Mouse (Mus musculus) heart, embryonic 14.5 days (tissue): ENCODE measurements around the gene Dhrs1. TPM values are rescaled to one million over a fixed set of nuclear protein-coding genes. Genes with fewer than 3 reads are reported as not detected.

Experiments used
- ATAC-seq: fragments of 200-750 bp; cut with Nextera tagmentation; 2 replicates; pipeline ENCODE4 v1.8.0; 2017; ENCODE audit warnings: low read depth, moderate TSS enrichment; ENCODE audit not compliant: insufficient number of reproducible peaks, insufficient read depth, low FRiP score
- H3K27ac ChIP-seq, 2 experiments: fragments of 200-500 bp in 1 of 2; fragments of 300-500 bp in 1 of 2; sonication (generic) in 1 of 2; replicated peaks in 1 of 2; 2 replicates each; pipeline ENCODE4 v1.5.1; 2012 to 2014; ENCODE audit warnings: low read depth in 2 of 2, low read length in 2 of 2, control low read depth in 1 of 2, mild to moderate bottlenecking in 1 of 2, mixed read lengths in 1 of 2; ENCODE audit not compliant: control insufficient read depth in 1 of 2, insufficient read depth in 1 of 2
- H3K27me3 ChIP-seq: fragments of 300-500 bp; sonication (generic); 2 replicates; pipeline ENCODE4 v1.6.1; 2014; ENCODE audit warnings: mild to moderate bottlenecking, low read length, control low read depth; ENCODE audit not compliant: control insufficient read depth, insufficient read depth
- H3K36me3 ChIP-seq: fragments of 300-500 bp; sonication (generic); 2 replicates; pipeline ENCODE4 v1.6.1; 2014; ENCODE audit warnings: mild to moderate bottlenecking, control low read depth, low read length, mixed read lengths; ENCODE audit not compliant: control insufficient read depth, insufficient read depth
- H3K4me1 ChIP-seq, 2 experiments: fragments of 200-500 bp in 1 of 2; fragments of 300-500 bp in 1 of 2; sonication (generic) in 1 of 2; 2 replicates each; pipeline ENCODE4 v1.6.1; 2012 to 2014; ENCODE audit warnings: low read length in 2 of 2, control low read depth in 1 of 2, mixed read lengths in 1 of 2; ENCODE audit not compliant: control insufficient read depth in 2 of 2, insufficient read depth in 2 of 2
- H3K4me2 ChIP-seq: fragments of 300-500 bp; sonication (generic); 2 replicates; pipeline ENCODE4 v1.6.1; 2014; ENCODE audit warnings: mild to moderate bottlenecking, low read length
- H3K4me3 ChIP-seq, 2 experiments: fragments of 200-500 bp in 1 of 2; fragments of 300-500 bp in 1 of 2; sonication (generic) in 1 of 2; 2 replicates each; pipeline ENCODE4 v1.5.1; 2012 to 2014; ENCODE audit warnings: low read length in 2 of 2, mild to moderate bottlenecking in 2 of 2, control low read depth in 1 of 2, low read depth in 1 of 2, moderate library complexity in 1 of 2; ENCODE audit not compliant: control insufficient read depth in 1 of 2, insufficient read depth in 1 of 2
- H3K9ac ChIP-seq: fragments of 300-500 bp; sonication (generic); 2 replicates; pipeline ENCODE4 v1.6.1; 2014; ENCODE audit warnings: mild to moderate bottlenecking, low read length
- H3K9me3 ChIP-seq: fragments of 300-500 bp; sonication (generic); 2 replicates; pipeline ENCODE4 v1.6.1; 2016; ENCODE audit warnings: low read length, control low read depth; ENCODE audit not compliant: control insufficient read depth
- WGBS: fragments of 180-500 bp; shearing (Covaris S2); extraction: QIAGEN DNeasy Blood & Tissue Kit; methylation state at CpG from one replicate; pipeline ENCODE4 v1.1.7; 2014; 5-methylcytosine and 5-hydroxymethylcytosine counted together
- polyA plus RNA-seq: library from polyadenylated mRNA; unstranded; fragments of >200 nt; fragmentation: Nextera tagmentation; extraction: Ambion mirVana; gene quantifications from 2 replicates; pipeline ENCODE4 v1.2.1, GENCODE M21; 2014

Dhrs1 gene
- polyA plus RNA-seq = 59.8 and 70.6 TPM in 2 replicates

DNA sequence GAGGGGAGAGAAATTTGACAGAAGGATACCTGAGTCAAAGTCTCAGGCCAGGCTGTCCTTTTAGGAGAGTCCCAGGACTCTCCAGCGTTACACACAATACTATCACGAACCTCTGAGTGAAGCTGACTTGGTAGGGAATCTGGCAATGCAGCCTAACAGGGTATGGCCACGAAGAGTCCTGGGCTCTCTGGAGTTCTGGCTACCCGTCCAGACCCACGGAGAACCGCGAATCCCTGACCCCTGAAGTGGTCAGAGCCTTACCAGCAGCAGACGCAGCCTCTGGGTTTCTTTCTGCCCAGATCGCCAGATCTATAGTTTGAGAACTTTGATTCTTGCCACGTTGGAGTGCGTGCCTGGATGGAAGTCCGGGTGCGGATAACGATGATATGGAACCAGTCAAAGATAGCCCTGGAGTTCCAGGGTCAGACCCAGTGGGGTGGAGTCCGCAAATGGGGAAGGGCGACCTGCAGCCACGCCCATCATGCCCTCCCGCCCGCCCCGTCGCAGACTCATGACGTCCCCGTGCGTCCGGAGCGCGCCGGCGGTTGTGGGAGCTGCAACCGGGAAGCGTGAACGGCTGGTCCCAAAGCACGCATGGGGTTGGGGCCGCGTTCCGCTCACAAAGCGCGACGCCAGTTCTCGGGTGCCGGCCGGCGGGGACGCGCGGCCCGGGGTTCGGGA is at the start of gene Dhrs1, which contains the start of gene Nop9:
TSS of gene Dhrs1 (minus strand) at position 511 of the 681 bp plus-strand sequence.
TSS of gene Nop9 (plus strand) at position 514 of the 681 bp plus-strand sequence.
- H3K27ac ChIP-seq = peak within 1 kb of the TSS; percentile 3 to 58; a peak in 2 of 4 replicates
- H3K27me3 ChIP-seq = no peaks in the 10 kb centered on the region
- peak within 1 kb of the TSS; percentile 98 for H3K4me2 ChIP-seq
- H3K9ac ChIP-seq = peak within 1 kb of the TSS; percentile 91
- peak within 1 kb of the TSS; percentile 79 to 93 for H3K4me3 ChIP-seq
- WGBS = 1% methylated on average over 47 of the region's 48 CpGs
- H3K36me3 ChIP-seq = peaks cover 53% of the 10 kb centered on the region
- H3K9me3 ChIP-seq = no peaks in the 10 kb centered on the region
- ATAC-seq = peak; percentile 86
- H3K4me1 ChIP-seq = peaks cover 8 to 22% of the 10 kb centered on the region in 2 experiments; a peak in 3 of 4 replicates

DNA sequence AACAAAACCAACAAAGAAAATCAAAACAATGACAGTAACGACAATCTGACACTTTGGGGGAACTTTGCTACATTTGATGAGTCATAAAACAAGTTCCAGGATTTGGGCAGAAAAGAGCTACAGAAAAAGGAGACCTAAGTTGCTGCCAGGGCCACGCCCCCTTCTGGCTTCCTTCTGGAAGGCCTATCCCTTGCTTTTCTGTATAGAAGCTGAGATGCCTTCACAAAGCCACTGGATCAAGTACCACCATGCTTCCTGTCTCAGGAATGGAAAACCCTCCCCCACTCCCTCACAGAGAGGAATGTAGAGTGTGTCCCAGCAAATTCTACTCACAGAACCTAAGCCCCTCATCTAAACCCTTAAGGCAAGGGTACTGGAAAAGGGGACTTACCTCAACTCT is 48.5 kb upstream of the Dhrs1 start:
- H3K4me1 ChIP-seq = peaks cover 4% of the 10 kb centered on the region in 2 experiments; a peak in 1 of 4 replicates
- H3K9me3 ChIP-seq = no peaks in the 10 kb centered on the region
- H3K9ac ChIP-seq = no peak overlapping the region
- H3K4me2 ChIP-seq = no peak overlapping the region
- H3K27ac ChIP-seq = no peak overlapping the region
- 59% methylated on average over 2 of the region's 2 CpGs for WGBS
- H3K27me3 ChIP-seq = peaks cover 4% of the 10 kb centered on the region
- no peak overlapping the region for H3K4me3 ChIP-seq
- no peak for ATAC-seq
- no peaks in the 10 kb centered on the region for H3K36me3 ChIP-seq

DNA sequence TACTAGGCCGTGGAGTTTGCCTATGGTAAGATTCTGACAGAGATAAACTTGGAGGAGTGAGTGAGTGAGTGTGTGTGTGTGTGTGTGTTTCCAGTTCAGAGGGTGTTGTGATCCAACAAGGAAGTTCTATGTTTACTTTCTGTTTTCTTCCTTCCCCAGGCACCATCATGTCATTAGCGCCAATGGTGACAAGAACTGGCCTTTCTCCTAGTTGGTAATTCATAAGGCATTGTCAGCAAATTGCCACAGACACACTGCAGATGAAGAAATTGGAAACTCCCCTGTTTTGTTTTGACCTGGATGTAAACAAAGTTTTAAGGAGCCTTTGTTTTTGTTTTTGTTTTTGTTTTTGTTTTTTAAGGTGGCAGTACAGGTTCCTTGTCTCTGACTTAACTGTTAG is 48.0 kb upstream of the Dhrs1 start:
- no peak overlapping the region for H3K4me3 ChIP-seq
- H3K9ac ChIP-seq = no peak overlapping the region
- peaks cover 9% of the 10 kb centered on the region for H3K27me3 ChIP-seq
- H3K36me3 ChIP-seq = no peaks in the 10 kb centered on the region
- 54% methylated on average over 2 of the region's 2 CpGs for WGBS
- no peak overlapping the region for H3K4me2 ChIP-seq
- H3K9me3 ChIP-seq = no peaks in the 10 kb centered on the region
- peaks cover 4 to 7% of the 10 kb centered on the region in 2 experiments; a peak in 3 of 4 replicates for H3K4me1 ChIP-seq
- ATAC-seq = no peak
- no peak overlapping the region for H3K27ac ChIP-seq

DNA sequence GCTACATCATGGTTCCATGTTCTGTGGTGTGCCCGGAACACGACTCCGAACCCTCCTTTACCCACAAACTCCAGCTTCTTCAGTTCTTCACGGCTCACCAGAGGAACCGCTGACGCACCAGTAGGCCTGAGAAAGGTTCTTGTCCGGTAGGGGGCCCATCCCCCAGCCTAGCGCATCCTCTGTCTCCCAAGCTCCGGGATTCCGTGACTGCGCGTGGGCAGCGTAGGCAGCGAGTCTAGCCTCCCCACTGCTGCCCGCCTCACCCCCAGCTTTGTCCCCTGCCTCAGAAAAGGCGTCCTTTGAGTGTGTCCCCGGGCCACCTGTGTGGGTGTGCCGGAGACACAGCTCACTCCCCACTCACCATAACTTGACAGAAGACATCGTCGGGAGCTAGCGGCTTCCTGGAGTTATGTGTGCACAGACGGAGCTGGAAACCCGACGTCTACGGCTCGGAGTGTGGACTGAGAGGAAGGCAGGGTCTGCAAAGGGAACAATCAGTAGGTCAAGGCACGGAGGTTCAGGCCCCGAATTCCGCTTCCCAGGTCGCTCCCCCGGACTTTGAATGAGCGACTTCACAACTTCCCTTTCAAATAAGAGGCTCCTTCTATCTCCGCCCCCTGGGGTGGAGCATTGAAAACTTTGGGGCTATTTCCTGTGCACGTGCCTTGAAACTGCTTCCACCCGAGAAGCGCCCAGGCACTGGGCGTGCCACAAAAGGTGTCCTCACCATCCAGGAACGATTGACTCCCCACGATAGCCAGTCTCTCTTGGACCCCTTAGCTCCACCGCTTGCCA is 43.0 kb upstream of the Dhrs1 start, which contains the start of gene Ripk3:
TSS of gene Ripk3 (minus strand) at position 610 of the 795 bp plus-strand sequence.
- Histone ChIP-seq H3K4me1 (peaks cover 11% of the 10 kb centered on the region in 2 experiments), H3K4me2 (peak within 1 kb of the TSS; percentile 74), H3K4me3 (peak within 1 kb of the TSS; percentile 38 to 54), H3K27me3 (peaks cover 50% of the 10 kb centered on the region), H3K27ac (no peak within 1 kb of the TSS), H3K36me3 (no peaks in the 10 kb centered on the region), H3K9ac (peak within 1 kb of the TSS; percentile 32; the same call in 1 of the 2 replicates), H3K9me3 (no peaks in the 10 kb centered on the region)
- 4% methylated on average over 40 of the region's 40 CpGs for WGBS
- ATAC-seq = no peak

DNA sequence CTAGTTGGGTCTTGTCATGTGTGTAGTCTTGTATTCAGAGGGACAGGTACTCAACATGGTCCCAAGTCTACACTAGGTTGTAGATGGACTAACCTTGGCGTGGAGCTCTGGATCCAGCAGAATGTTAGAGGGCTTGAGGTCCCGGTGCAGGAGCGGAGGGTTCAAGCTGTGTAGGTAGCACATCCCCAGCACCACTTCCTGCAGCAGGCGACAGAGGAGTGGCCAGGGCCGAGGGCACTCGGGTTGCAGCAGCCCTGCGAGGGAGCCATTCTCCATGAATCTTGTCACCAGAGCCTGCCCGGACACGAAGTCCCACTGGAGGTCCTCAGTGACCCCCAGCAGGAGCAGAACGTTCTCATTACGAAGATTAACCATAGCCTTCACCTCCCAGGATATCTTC is 42.2 kb upstream of the Dhrs1 start:
- no peak for ATAC-seq
- H3K4me1 ChIP-seq = peaks cover 11% of the 10 kb centered on the region in 2 experiments
- no peak overlapping the region for H3K27ac ChIP-seq
- H3K36me3 ChIP-seq = no peaks in the 10 kb centered on the region
- no peak overlapping the region for H3K9ac ChIP-seq
- peaks cover 52% of the 10 kb centered on the region for H3K27me3 ChIP-seq
- peak overlapping the region; percentile 38 to 54 for H3K4me3 ChIP-seq
- H3K4me2 ChIP-seq = peak overlapping the region; percentile 74
- H3K9me3 ChIP-seq = no peaks in the 10 kb centered on the region
- 24% methylated on average over 11 of the region's 11 CpGs for whole genome bisulfite sequencing

DNA sequence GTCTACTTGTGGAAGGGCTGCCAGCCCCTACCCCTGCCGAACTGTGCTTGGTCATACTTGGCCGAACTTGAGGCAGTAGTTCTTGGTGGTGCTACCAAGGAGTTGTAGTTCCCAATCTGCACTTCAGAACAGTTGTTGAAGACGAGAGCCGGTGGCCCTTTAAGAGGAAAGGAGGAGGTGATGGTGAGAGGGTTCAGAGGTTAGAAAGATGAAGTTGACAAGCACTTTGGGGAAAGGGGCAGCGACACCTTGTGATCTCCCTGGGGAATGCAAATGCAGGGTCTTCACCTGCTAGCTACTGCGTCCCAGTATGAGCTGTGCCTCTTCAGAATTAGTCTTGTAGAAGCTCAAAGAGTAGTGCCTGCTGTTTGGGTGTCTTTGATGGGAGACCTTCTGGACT is 39.7 kb upstream of the Dhrs1 start:
- Histone ChIP-seq H3K9me3 (no peaks in the 10 kb centered on the region), H3K27ac (no peak overlapping the region), H3K4me2 (0 out of 2 replicates have a peak overlapping the region, but pooled peaks have one; percentile 63), H3K9ac (no peak overlapping the region), H3K4me1 (peaks cover 14 to 17% of the 10 kb centered on the region in 2 experiments), H3K4me3 (no peak overlapping the region), H3K36me3 (0 out of 2 replicates have a peak, but pooled peaks cover 5% of the 10 kb centered on the region), H3K27me3 (peaks cover 63% of the 10 kb centered on the region)
- WGBS = 30% methylated on average over 6 of the region's 6 CpGs
- ATAC-seq = no peak

DNA sequence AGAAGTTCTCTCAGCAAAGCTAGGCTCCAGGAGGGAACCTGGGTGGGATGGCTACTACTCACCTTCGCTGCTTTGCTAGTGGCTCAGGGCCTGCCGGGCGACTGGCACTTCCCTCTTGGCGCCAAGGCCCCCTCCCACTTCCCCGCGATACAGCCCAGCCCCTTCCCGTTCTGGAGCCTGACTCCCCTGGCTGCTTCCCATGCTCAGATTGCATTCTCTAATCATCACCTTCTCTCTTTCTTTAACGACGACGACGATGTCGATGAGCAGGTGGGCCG is 38.4 kb upstream of the Dhrs1 start, which contains the start of gene Adcy4:
TSS of gene Adcy4 (minus strand) at position 138 of the 278 bp plus-strand sequence.
- peak within 1 kb of the TSS; percentile 68 for H3K9ac ChIP-seq
- H3K27ac ChIP-seq = peak within 1 kb of the TSS; percentile 80 to 89
- peaks cover 14 to 17% of the 10 kb centered on the region in 2 experiments for H3K4me1 ChIP-seq
- no peaks in the 10 kb centered on the region for H3K9me3 ChIP-seq
- peak within 1 kb of the TSS; percentile 63 for H3K4me2 ChIP-seq
- 1% methylated on average over 13 of the region's 13 CpGs for WGBS
- ATAC-seq = no peak
- H3K27me3 ChIP-seq = peaks cover 59% of the 10 kb centered on the region
- peaks cover 11% of the 10 kb centered on the region; the same call in 1 of the 2 replicates for H3K36me3 ChIP-seq
- peak within 1 kb of the TSS; percentile 51 to 53 for H3K4me3 ChIP-seq
